Mouse (Mus musculus) ES-Bruce4 (cell line): Measurements from ENCODE around the gene Rabep2. TPM values are rescaled to one million over a fixed set of nuclear protein-coding genes. Genes with fewer than 3 reads are reported as not detected.

Source experiments
- H3K27ac ChIP-seq: 2 replicates; pipeline ENCODE4 v1.5.1; 2012; ENCODE audit warnings: low read length, inconsistent platforms; ENCODE audit not compliant: insufficient read depth
- H3K27me3 ChIP-seq: 2 replicates; pipeline ENCODE4 v1.6.1; 2012; ENCODE audit warnings: mild to moderate bottlenecking, low read length, inconsistent platforms; ENCODE audit not compliant: control insufficient read depth, poor library complexity, insufficient read depth, severe bottlenecking
- H3K36me3 ChIP-seq: 2 replicates; pipeline ENCODE4 v1.6.1; 2012; ENCODE audit warnings: inconsistent platforms, mild to moderate bottlenecking, low read length, moderate library complexity; ENCODE audit not compliant: control insufficient read depth, poor library complexity, insufficient read depth, severe bottlenecking
- H3K4me1 ChIP-seq: one replicate; pipeline ENCODE4 v1.8.1; 2011; ENCODE audit warnings: low read length; ENCODE audit not compliant: control insufficient read depth, insufficient read depth
- H3K4me3 ChIP-seq: 2 replicates; pipeline ENCODE4 v1.5.1; 2011; ENCODE audit warnings: low read depth, mild to moderate bottlenecking, low read length
- H3K9ac ChIP-seq: 2 replicates; pipeline ENCODE4 v1.6.1; 2012; ENCODE audit warnings: low read depth, mild to moderate bottlenecking, inconsistent platforms; ENCODE audit not compliant: poor library complexity, severe bottlenecking
- H3K9me3 ChIP-seq: replicated peaks from 2 replicates; pipeline ENCODE4 v1.6.1; 2012; ENCODE audit warnings: mild to moderate bottlenecking, low read length, inconsistent platforms; ENCODE audit not compliant: control insufficient read depth, poor library complexity, insufficient read depth, severe bottlenecking
- CTCF ChIP-seq: IDR thresholded peaks from one replicate; pipeline ENCODE4 v1.8.1; 2011; ENCODE audit warnings: low read depth, low read length
- EP300 ChIP-seq: IDR thresholded peaks from 2 replicates; pipeline ENCODE4 v1.6.1; 2011; ENCODE audit warnings: low read depth, low read length; ENCODE audit not compliant: insufficient read depth
- POLR2A ChIP-seq: IDR thresholded peaks from one replicate; pipeline ENCODE4 v1.8.1; 2011; ENCODE audit warnings: low read length; ENCODE audit not compliant: insufficient read depth
- polyA plus RNA-seq: library from polyadenylated mRNA; stranded (reverse); fragments of >200 nt; gene quantifications from 2 replicates; pipeline ENCODE4 v1.2.4, GENCODE M21; 2011; ENCODE audit warnings: low read depth; ENCODE audit not compliant: missing spikeins, insufficient read depth, insufficient read length

The Rabep2 gene
- polyA plus RNA-seq, 1 experiment = 18.5 TPM

GRCm38 (mm10) chr7:126424161-126424560, 4.4 kb upstream of the Rabep2 start:
- Histone ChIP-seq H3K27me3 (no peaks in the 10 kb centered on the region), H3K4me1 (no peaks in the 10 kb centered on the region), H3K27ac (no peak overlapping the region), H3K9me3 (no peaks in the 10 kb centered on the region), H3K36me3 (no peaks in the 10 kb centered on the region), H3K9ac (no peak overlapping the region), H3K4me3 (no peak overlapping the region)
- TF ChIP-seq EP300 = no peak
- TF ChIP-seq POLR2A = no peak
- TF ChIP-seq CTCF = no peak

GRCm38 (mm10) chr7:126427323-126427860, 1.2 kb upstream of the Rabep2 start:
- Histone ChIP-seq H3K36me3 (no peaks in the 10 kb centered on the region), H3K9ac (no peak overlapping the region), H3K4me3 (no peak overlapping the region), H3K9me3 (no peaks in the 10 kb centered on the region), H3K27me3 (no peaks in the 10 kb centered on the region), H3K4me1 (no peaks in the 10 kb centered on the region), H3K27ac (no peak overlapping the region)
- no peak for TF ChIP-seq CTCF
- TF ChIP-seq EP300 = peak; percentile 75; the same call in 1 of the 2 replicates

GRCm38 (mm10) chr7:126428154-126428553, 405 bp upstream of the Rabep2 start:
- Histone ChIP-seq H3K27ac (no peak overlapping the region), H3K36me3 (no peaks in the 10 kb centered on the region), H3K4me1 (no peaks in the 10 kb centered on the region), H3K27me3 (no peaks in the 10 kb centered on the region), H3K9me3 (no peaks in the 10 kb centered on the region), H3K4me3 (peak overlapping the region; percentile 96), H3K9ac (peak overlapping the region; percentile 76)
- TF ChIP-seq EP300 (no peak), CTCF (no peak), POLR2A (no peak)

- Histone ChIP-seq H3K9me3 (no peaks in the 10 kb centered on the region), H3K4me3 (peak overlapping the region; percentile 30), H3K27ac (no peak overlapping the region), H3K4me1 (no peaks in the 10 kb centered on the region), H3K36me3 (peaks cover 5% of the 10 kb centered on the region; the same call in 1 of the 2 replicates), H3K9ac (no peak overlapping the region), H3K27me3 (no peaks in the 10 kb centered on the region)
- TF ChIP-seq POLR2A = no peak
- TF ChIP-seq EP300 = no peak
- TF ChIP-seq CTCF = no peak
Measured at GRCm38 (mm10) chr7:126429503-126429898, 942 bp downstream of the Rabep2 start.

GRCm38 (mm10) chr7:126430167-126430566, 1.6 kb downstream of the Rabep2 start:
- Histone ChIP-seq H3K27ac (no peak overlapping the region), H3K9ac (no peak overlapping the region)

GRCm38 (mm10) chr7:126434726-126435125, 6.2 kb downstream of the Rabep2 start:
- no peaks in the 10 kb centered on the region for H3K4me1 ChIP-seq
- no peak overlapping the region for H3K4me3 ChIP-seq
- H3K27ac ChIP-seq = no peak overlapping the region
- TF ChIP-seq EP300 (no peak), CTCF (no peak), POLR2A (no peak)
- peaks cover 5% of the 10 kb centered on the region; the same call in 1 of the 2 replicates for H3K36me3 ChIP-seq
- no peak overlapping the region for H3K9ac ChIP-seq
- no peaks in the 10 kb centered on the region for H3K9me3 ChIP-seq
- no peaks in the 10 kb centered on the region for H3K27me3 ChIP-seq

More at GRCm38 (mm10) chr7:126430167-126430566, 1.6 kb downstream of the Rabep2 start:
- no peaks in the 10 kb centered on the region for H3K27me3 ChIP-seq
- no peaks in the 10 kb centered on the region for H3K4me1 ChIP-seq
- H3K36me3 ChIP-seq = peaks cover 5% of the 10 kb centered on the region; the same call in 1 of the 2 replicates
- no peaks in the 10 kb centered on the region for H3K9me3 ChIP-seq
- H3K4me3 ChIP-seq = no peak overlapping the region
- TF ChIP-seq POLR2A (no peak), CTCF (no peak), EP300 (no peak)
